Mouse (Mus musculus) left cerebral cortex, adult 2 months (tissue): ENCODE data around the gene Ttyh2. TPM values are rescaled to one million over a fixed set of nuclear protein-coding genes. Genes with fewer than 3 reads are reported as not detected.
"Not testable (repeated sequence)": the region's sequence is repeated elsewhere in the genome, so short reads cannot be mapped to it uniquely, and the experiment has no call there.

ENCODE experiments used
- DNase-seq, 2 experiments: peaks; one replicate each; pipeline ENCODE4 v3.0.0; 2021 to 2022; ENCODE audit warnings: low spot score in 2 of 2, mixed read lengths in 1 of 2; ENCODE audit errors: extremely low spot score in 1 of 2
- H3K27ac ChIP-seq: fragments of 200-600 bp; 2 replicates; pipeline ENCODE4 v1.8.1; 2022
- H3K4me3 ChIP-seq: fragments of 200-600 bp; 2 replicates; pipeline ENCODE4 v1.8.1; 2022
- CTCF ChIP-seq: fragments of 200-600 bp; IDR thresholded peaks from 2 replicates; pipeline ENCODE4 v1.8.1; 2022; ENCODE audit warnings: antibody characterized with exemption, mild to moderate bottlenecking, moderate library complexity
- intact Hi-C: fragments of 180-260 bp; cut with DNase I; formaldehyde crosslinking; loops from one replicate; pipeline ENCODE4 v1.15.1; 2025
- total RNA-seq, 2 experiments: library from RNA; stranded (reverse); gene quantifications; 2 replicates each; pipeline ENCODE4 v1.2.3; 2021

The Ttyh2 gene
- total RNA-seq, 2 experiments from 2014 or later = 18.5 to 18.6 TPM

DNA sequence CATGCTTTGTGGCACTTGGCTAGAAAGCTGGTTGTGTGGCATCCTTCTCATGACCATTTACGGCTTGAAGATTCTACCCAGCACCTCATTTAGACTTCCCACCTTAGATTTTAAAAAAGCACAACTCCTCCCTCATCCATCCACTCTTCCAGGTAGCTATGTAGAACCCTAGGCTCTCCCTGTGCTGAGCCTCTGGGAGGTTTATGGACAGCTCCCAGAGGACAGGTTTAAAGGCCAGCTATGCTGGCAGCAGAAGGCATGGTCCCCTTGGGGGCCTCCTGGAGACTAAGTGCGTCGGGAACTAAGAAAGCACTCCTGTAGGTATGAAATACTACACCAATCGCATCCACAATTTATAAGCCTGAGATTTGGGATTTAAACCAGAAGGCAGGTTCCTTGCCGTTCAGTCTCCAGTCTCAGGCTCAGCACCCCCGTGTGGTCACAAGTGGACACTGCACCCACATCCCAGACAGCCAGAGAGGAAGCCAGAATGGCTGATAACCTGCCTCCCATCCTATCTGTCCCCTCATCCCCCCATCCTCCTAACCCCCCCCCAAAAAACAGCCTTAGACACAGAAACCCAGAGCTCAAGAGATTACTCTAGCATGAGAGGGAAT lies 12.4 kb upstream of the Ttyh2 start:
- peak; percentile 71 to 75 for DNase-seq
- H3K4me3 ChIP-seq = no peak overlapping the region
- intact Hi-C loops = no loop called here
- peak; percentile 87 for TF ChIP-seq CTCF
- H3K27ac ChIP-seq = no peak overlapping the region

DNA sequence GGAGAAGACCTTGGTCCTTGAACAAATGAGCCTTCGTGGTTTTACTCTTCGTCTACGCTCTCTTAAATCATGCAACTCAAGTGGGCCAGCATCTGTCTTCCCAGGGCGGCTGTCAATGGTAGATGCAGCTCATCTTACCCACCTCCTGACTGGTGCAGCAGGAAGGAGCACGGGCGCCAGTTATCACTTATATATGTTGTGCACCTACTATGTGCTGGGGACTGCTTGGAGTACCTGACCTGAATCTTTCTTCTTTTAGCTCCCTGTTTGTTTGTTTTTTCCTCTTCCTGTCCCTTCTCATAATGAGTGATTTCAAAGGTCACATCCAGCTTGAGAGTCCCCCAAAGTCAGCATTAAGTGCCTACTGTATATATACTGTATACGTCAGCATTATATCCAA lies 11.1 kb upstream of the Ttyh2 start:
- Histone ChIP-seq H3K27ac (no peak overlapping the region), H3K4me3 (no peak overlapping the region)
- TF ChIP-seq CTCF = no peak
- DNase-seq = no peak
- intact Hi-C loops = no loop called here

GRCm38 (mm10) chr11:114665463-114665862 lies 9.8 kb upstream of the Ttyh2 start:
- no peak for TF ChIP-seq CTCF
- no peak for DNase-seq
- no peak overlapping the region for H3K4me3 ChIP-seq
- no peak overlapping the region for H3K27ac ChIP-seq
- intact Hi-C loops = no loop called here

- no peak overlapping the region for H3K4me3 ChIP-seq
- DNase-seq = no peak
- intact Hi-C loops = no loop called here
- no peak overlapping the region for H3K27ac ChIP-seq
- no peak for TF ChIP-seq CTCF
Measured at GRCm38 (mm10) chr11:114666786-114667185, 8.4 kb upstream of the Ttyh2 start.

DNA sequence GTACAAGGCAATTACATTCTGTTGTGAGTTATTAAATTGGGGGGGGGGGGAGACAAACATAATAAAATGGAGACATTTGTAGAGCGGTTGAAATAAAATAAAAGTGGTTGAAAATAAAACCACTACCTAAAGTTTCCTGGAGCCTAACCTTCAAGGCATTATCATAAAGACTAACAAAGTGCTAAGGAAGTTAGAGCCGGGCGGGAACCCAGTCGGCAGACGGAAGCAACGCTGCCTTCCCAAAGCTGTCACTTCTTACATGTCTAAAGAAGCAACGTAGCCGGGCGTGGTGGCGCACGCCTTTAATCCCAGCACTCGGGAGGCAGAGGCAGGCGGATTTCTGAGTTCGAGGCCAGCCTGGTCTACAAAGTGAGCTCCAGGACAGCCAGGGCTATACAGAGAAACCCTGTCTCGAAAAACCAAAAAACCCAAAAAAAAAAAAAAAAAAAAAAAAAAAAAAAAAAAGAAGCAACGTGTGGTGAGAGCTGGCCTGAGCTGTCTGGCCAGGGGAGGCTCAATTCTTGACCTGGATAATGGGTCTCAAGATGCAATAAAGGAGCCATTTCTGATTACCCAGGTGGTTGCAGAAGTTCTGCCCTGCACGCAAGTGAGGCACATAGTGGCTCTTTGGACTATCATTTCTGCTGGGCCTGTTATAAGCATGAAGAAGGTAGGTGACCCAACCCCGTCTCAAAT lies 7.8 kb upstream of the Ttyh2 start:
- Histone ChIP-seq H3K27ac (no peak overlapping the region), H3K4me3 (no peak overlapping the region)
- intact Hi-C loops = no loop called here
- DNase-seq = no peak
- TF ChIP-seq CTCF = no peak

GRCm38 (mm10) chr11:114667932-114668285 lies 7.3 kb upstream of the Ttyh2 start:
- H3K27ac ChIP-seq, H3K4me3 ChIP-seq: not testable (repeated sequence)
- intact Hi-C loops = loop anchor here (2.0 kb wide), 1 partner anchor 59 kb away; the partner anchor contains the start of gene Dnaic2
- peak in 1 of 2 experiments; percentile 35 for DNase-seq

DNA sequence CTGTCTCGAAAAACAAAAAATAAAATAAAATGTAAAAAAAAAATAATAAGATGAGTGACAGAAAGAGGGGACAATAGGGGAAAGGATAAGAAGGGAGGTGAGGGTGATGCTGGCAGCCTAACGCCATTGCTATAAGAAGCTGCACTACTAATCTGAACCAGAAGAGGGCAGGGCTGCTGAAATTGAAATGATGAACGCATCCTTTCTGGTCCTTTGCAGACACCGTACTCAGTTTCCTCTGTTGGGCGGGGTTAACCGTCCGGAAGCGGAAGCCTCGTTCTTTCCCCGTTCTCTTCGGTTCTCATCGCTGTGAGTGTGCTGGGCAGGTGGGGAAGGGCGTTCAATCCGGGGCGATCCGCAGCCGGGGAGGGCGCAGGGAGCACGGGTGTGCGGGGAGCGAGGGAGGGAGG lies 6.9 kb upstream of the Ttyh2 start, which contains the start of gene Rpl38:
Rpl38 (plus strand) TSS at position 224 of the 410 bp plus-strand sequence.
- Histone ChIP-seq H3K27ac (peak within 1 kb of the TSS; percentile 91), H3K4me3 (peak within 1 kb of the TSS; percentile 97)
- DNase-seq = peak; percentile 93 to 94
- intact Hi-C loops = loop anchor here (2.0 kb wide), 1 partner anchor 58 kb away; the partner anchor contains the start of gene Dnaic2
- peak; percentile 72 for TF ChIP-seq CTCF

GRCm38 (mm10) chr11:114668741-114669623 lies 6.2 kb upstream of the Ttyh2 start:
- peak overlapping the region; percentile 91 for H3K27ac ChIP-seq
- H3K4me3 ChIP-seq = peak overlapping the region; percentile 97
- peak; percentile 74 to 76 for DNase-seq
- intact Hi-C loops = loop anchor here (2.0 kb wide), 1 partner anchor 58 kb away; the partner anchor contains the start of gene Dnaic2
- peak; percentile 67 for TF ChIP-seq CTCF

- no peak for DNase-seq
- peak overlapping the region; percentile 97 for H3K4me3 ChIP-seq
- peak overlapping the region; percentile 91 for H3K27ac ChIP-seq
- TF ChIP-seq CTCF = no peak; the same call in 1 of the 2 replicates
- intact Hi-C loops = loop anchor here (2.0 to 5.0 kb wide), 2 partner anchors 57 to 243 kb away; partner anchors contain the start of gene Dnaic2
Measured at GRCm38 (mm10) chr11:114669651-114670168, 5.5 kb upstream of the Ttyh2 start.

GRCm38 (mm10) chr11:114671147-114671546 lies 4.1 kb upstream of the Ttyh2 start:
- intact Hi-C loops = loop anchor here (5.0 kb wide), 1 partner anchor 241 kb away; no protein-coding TSS in a partner anchor
- no peak for TF ChIP-seq CTCF
- DNase-seq = no peak
- H3K4me3 ChIP-seq = no peak overlapping the region
- H3K27ac ChIP-seq = no peak overlapping the region; the same call in 1 of the 2 replicates
